Mouse (Mus musculus): ENCODE measurements at regions not wholly inside any gene's neighbourhood (a gene's known extent, or its start where the extent isn't known, plus 50 kb on each side); places are given as distances from the start of the nearest gene placed in this dataset.

GRCm38 (mm10) chr9:62220451-62220850 lies 61.6 kb downstream of the Spesp1 start:
- no peak for DNase-seq (ENCODE audit: low read depth)

- no peak for DNase-seq (ENCODE audit: low read depth)
Measured at GRCm38 (mm10) chr9:62215151-62215859, 66.7 kb downstream of the Spesp1 start.

DNA sequence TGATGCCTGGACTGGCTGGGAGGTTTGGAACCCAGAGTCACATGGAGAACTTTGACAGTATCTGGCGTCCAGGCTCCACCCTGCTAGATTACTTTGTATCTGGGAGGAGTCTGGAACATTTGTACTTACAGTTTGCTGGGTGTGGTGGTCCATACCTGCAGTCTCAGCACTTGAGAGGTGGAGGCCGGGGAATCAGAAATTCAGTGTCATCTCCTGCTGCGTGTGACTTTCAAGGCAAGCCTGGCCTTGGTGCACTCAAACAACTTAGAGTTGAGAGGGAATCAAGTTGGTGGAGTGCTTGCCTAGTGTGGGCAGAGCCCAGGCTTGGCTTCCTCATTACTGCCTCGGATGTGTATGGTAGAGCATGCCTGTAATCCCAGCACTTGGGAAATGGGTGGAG lies 67.5 kb downstream of the Spesp1 start:
- DNase-seq (ENCODE audit: low read depth): no peak

- DNase-seq (ENCODE audit: low read depth): no peak
Measured at GRCm38 (mm10) chr9:62212615-62213014, 69.4 kb downstream of the Spesp1 start.

- no peak for DNase-seq (ENCODE audit: low read depth)
Measured at GRCm38 (mm10) chr9:62210815-62211214, 71.2 kb downstream of the Spesp1 start.

- DNase-seq (ENCODE audit: low read depth): no peak
Measured at GRCm38 (mm10) chr9:62208436-62208835, 73.6 kb downstream of the Spesp1 start.

- no peak for DNase-seq (ENCODE audit: low read depth)
Measured at GRCm38 (mm10) chr9:62205264-62205663, 76.7 kb downstream of the Spesp1 start.

GRCm38 (mm10) chr9:62203556-62203955 lies 78.5 kb downstream of the Spesp1 start:
- no peak for DNase-seq (ENCODE audit: low read depth)

DNA sequence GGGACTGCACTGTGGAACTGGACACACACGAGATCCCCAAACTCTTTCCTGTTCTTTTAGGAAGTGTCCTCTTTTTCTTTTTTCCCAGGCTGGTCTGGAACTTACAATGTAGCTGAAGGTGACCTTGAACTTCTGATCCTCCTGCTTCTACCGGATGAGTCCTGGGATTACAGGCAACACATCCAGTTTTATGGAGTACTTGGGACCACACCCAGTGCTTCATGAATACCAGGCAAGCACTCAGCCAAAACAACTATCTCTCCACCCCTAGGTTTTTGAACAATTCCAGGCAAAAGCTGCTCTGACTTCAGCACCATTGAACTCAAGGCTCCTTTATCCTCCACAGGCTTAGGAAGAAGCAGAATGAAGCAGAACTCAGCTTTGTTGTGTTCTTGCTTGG lies 79.7 kb downstream of the Spesp1 start:
- DNase-seq (ENCODE audit: low read depth): no peak

DNA sequence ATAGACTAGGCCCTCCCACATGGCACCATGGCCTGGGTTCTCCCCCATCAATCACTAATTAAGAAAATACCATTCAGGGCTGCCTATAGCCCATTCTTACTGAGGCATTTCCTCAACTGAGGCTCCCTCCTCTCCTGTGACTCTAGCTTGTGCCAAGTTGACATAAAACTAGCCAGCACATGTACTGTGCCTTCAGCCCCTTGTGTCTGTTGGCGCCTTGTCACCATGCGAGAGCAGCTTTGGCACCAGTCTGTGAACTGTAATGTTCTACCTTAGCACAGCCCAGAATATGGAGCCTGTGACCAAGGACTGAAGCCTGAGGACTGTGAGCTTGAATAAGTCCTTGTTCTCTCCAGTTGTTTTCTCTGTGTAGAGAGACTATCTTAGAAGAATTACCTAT lies 75.0 kb upstream of the Glce start:
- DNase-seq (ENCODE audit: low read depth): peak; percentile 49

- no peak for DNase-seq (ENCODE audit: low read depth)
Measured at GRCm38 (mm10) chr9:62192424-62192892, 70.0 kb upstream of the Glce start.

DNA sequence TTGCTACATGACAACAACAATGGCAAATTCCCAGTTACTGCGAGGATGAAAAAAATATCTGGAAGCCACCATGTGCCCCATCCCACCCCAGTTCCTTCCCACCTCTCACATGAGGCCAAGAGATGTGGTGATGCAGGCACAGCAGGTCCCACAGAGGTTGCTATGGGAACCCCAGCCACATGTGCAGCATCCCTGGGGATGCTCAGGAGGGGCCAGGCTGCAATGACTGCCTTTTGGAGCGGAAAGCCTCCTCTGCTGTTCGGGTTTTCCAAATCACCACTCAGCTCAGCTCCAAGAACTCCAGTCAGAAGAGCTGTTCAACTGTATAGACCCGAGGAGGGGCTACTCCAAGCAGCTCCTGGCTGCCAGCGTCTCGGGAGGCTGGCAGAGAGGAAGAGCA lies 68.0 kb upstream of the Glce start:
- DNase-seq (ENCODE audit: low read depth): no peak

DNA sequence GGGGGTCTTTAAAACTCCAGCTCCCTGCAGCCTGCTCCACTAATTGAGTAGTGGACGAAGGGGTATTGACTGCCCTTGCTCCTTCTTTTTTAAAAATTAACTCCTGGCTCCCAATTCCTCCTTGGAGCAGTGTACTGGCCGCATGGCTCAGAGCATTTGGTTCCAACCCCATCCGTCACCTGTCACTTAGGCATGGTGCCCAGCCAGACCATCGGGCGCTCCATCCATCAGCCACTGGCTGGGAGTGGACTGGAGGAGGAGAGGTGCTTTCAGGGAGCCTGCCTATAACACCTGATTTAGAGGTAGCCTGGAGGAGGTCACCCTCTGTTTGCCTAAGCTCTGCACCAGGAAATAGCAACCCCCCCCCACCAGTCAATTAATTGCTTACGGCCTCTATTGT lies 66.4 kb upstream of the Glce start:
- no peak for DNase-seq (ENCODE audit: low read depth)

- peak; percentile 13 for DNase-seq (ENCODE audit: low read depth)
Measured at GRCm38 (mm10) chr9:62188379-62188778, 65.9 kb upstream of the Glce start.

- DNase-seq (ENCODE audit: low read depth): no peak
Measured at GRCm38 (mm10) chr9:62186886-62187285, 64.4 kb upstream of the Glce start.

DNA sequence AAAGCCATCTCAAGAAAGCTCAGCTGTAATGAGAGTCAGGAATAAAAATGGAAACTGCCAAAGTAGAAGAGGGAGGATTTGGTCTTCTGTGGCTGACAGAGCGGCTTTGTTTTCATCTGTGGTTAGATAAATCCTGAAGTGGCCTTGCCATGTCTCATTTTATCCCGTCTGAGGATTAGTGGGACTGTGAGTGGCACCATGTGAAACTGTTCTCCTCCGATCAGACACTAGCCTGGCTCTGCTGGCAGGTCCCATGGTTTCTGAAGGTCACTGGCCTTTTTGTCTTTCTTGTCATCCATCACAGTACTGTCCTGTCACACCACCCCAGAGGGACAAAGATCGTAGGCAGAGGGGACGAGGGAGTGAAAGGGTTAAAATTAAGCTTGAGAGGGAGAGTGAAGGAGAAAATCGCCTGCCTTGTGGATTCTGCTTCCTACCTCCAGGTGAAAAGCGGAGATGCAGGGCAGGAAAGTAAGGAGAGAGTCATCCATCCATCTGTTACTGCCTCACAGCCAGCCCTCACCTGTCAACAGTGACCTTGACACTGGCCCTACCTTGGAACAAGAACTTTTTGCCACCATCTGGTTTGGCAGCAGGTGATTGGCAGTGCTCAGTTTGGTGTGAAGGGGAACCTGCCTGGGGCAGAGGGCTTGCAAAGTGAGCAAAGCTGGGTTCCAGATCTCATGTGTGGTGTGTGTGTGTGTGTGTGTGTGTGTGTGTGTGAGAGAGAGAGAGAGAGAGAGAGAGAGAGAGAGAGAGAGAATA lies 63.2 kb upstream of the Glce start:
- DNase-seq (ENCODE audit: low read depth): no peak

DNA sequence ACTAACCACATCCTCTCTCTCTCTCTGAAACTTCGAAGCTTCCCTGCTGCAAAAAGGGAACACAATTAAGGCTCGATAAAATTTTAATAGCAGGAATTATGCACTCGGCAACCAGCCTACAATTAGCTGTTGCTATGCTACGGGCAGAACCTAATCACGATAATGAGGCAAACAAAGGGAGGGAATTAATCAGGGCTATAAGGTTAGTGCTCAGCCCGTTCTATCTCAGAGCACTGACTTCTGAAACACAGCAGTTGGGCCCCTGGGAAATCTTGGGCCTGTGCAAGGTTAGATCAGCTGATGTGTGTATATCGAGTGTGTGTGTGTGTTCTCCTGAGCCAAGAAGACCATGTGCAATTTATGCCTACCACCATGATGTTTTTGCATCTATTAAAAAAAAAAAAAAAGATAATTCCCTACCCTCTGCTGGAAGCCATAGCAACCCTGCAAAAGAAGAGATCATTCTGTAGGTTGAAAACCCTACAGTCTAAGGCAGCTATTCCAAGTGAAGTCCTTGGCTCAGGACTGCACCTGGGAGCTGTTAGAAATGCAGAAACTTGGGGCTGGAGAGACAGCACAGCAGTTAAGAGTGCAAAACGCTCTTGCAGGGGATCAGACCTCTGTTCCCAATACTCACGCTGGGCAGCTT lies 58.9 kb upstream of the Glce start:
- no peak for DNase-seq (ENCODE audit: low read depth)

DNA sequence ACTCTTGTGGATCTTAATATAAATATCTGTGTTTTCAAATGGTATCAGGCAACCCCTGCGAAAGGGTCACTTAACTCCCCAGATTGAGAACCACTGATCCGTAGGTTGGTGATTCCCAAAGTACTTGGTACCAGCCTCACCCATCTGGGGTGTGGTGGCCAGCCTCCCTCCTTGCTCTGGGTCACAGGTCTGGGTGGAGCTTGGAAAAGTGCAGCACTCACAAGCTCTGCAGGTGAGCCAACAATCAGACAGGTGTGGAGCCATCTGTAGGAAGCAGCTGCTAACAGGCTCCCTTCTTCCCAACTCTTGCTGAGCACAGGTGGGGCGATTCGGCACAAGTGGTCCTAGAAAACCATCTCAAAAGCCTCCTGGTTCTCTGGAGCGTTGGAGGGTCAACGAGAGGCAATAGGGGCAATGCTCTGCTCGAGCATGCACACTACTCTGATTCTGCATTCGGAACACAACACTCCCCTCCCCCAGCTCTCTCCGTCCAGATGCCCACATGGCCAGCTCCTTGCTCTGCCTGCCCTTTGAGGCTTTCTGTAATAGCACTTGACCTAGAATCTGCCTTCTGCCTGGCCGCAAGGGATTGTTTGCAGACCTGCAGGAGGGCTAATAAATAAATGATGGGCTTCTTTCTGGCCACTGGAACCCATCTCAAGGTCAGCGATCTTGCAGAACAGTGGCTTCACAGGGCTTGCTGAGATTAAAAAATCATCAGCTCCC lies 58.2 kb upstream of the Glce start:
- DNase-seq (ENCODE audit: low read depth): no peak

DNA sequence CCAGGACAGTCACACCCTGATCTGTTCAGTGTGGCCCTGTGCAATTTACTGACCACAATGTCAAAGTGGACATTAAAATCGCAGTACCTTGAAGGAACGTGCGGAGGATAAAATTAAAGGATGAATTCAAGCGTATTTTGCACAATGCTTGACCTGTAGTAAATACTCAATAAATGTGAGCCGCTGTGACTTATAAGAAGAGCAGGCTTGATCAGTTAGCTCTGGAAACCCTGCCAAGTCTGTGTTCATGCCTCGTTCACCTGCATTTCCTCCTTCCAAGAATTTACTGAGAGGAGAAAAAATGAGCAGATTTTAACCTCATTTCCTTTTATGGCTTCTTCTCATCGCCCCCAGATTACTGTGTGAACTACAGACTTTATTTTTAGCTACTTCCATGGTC lies 52.2 kb upstream of the Glce start:
- no peak for DNase-seq (ENCODE audit: low read depth)
